9 mouse cellular contexts compared by ENCODE assay signal in the genomic region with DNA sequence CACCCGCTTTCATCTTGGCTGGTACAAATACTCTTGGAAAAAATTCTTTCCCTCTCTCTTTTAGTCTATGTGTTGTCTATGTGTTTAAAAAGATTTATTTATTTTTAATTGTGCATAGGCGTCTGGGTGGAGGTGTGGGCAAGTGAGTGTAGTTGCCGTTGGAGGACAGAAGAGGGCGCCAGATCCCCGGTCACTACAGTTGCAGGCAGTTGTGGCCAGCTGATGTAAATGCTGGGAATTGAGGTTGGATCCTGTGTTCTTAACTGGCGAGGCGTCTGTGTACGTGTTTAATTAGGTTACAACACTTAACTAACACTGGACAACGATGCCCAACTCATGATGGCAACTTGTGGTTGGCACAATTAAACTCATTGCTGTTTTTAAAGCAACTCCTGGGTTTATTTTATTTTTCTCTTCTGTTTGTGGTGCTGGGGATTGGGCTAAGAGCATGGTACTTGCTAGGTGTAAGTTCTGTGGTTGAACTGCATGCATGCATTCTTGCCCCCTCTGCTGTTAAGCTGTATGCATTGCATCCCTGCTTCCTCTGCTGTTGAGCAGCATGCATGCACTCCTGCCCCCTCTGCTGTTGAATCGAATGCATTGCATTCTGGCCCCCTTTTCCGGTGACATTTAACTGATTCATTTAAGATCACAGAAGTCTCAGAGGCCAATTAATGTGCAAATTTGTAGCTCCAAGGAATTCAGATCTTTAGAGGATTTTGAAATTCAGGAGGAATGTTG. TPM values are rescaled to one million over a fixed set of nuclear protein-coding genes. Genes with fewer than 3 reads are reported as not detected.
DNase-seq lines count a peak whose midpoint lies in the region; ATAC-seq and TF ChIP-seq lines count a peak whose summit lies in the region.
"Had no signal": no experiment of that assay in that cellular context is flagged by ENCODE, and none has a peak within 500 bp of the region (broad histone marks: within the 10 kb centered on the region; RNA-seq: fewer than 3 reads in every experiment).

No protein-coding gene starts in this region.

- TF ChIP-seq POLR2A in heart, adult 2 months (IDR thresholded peaks at IDR 0.05; ENCODE audit: insufficient read depth, low read depth, low read length) = 0 out of 2 replicates have a peak, but pooled peaks have one; percentile 35

- no peak overlapping the region for H3K27ac ChIP-seq in heart, adult 2 months
- no peak overlapping the region for H3K27ac ChIP-seq in liver, postnatal 0 days (ENCODE audit: low read depth)

- ATAC-seq in liver, postnatal 0 days = peak; percentile 73
- ATAC-seq in neutrophil, adult 5-6 weeks (ENCODE audit: extremely low read depth, insufficient number of reproducible peaks, low FRiP score, poor library complexity, severe bottlenecking) = peak; percentile 97

- no peaks in the 10 kb centered on the region for H3K79me2 ChIP-seq in heart, adult 2 months (replicated peaks; ENCODE audit: control insufficient read depth, insufficient read depth, low read length)

- peak; percentile 95 for DNase-seq in CD4-positive, CD25-positive, alpha-beta regulatory T cell, adult 2 months (ENCODE audit: low read depth, low spot score)
- peak; percentile 87 for DNase-seq in adrenal gland, postnatal 10 days
- DNase-seq in embryo, embryonic 11.5 days (ENCODE audit: low read depth, low spot score) = peak; percentile 77
- peak; percentile 73 to 83 for DNase-seq in heart, adult 2 months
- DNase-seq in kidney, postnatal 4 days = peak; percentile 90 to 93
- peak; percentile 85 for DNase-seq in liver, postnatal 0 days
- peak; percentile 79 for DNase-seq in testis, postnatal 10 days (ENCODE audit: low spot score)

- H3K4me1 ChIP-seq in heart, adult 2 months (ENCODE audit: control insufficient read depth, insufficient read depth, low read length) = peaks cover 4% of the 10 kb centered on the region
- H3K4me1 ChIP-seq in liver, postnatal 0 days (ENCODE audit: insufficient read depth) = peaks cover 14% of the 10 kb centered on the region

- H3K27me3 ChIP-seq in heart, adult 2 months (ENCODE audit: control insufficient read depth, insufficient read depth, low read length) = no peaks in the 10 kb centered on the region
- H3K27me3 ChIP-seq in liver, postnatal 0 days (ENCODE audit: insufficient read depth, low read length) = no peaks in the 10 kb centered on the region

- 74% methylated on average over 11 of the region's 11 CpGs for WGBS in heart, adult 2 months
- 71% methylated on average over 11 of the region's 11 CpGs for WGBS in liver, postnatal 0 days (ENCODE audit: insufficient replicate concordance)

- no peak overlapping the region for H3K4me3 ChIP-seq in heart, adult 2 months
- H3K4me3 ChIP-seq in liver, postnatal 0 days (ENCODE audit: low read depth, low read length) = no peak overlapping the region

- no peaks in the 10 kb centered on the region for H3K9me3 ChIP-seq in liver, postnatal 0 days (ENCODE audit: low read length)

- TF ChIP-seq CTCF in heart, adult 2 months (IDR thresholded peaks at IDR 0.05) = peak; percentile 89
- TF ChIP-seq CTCF in liver, postnatal 0 days (IDR thresholded peaks at IDR 0.05; ENCODE audit: low read depth) = peak; percentile 100

- H3K4me2 ChIP-seq in liver, postnatal 0 days (ENCODE audit: low read depth, low read length) = no peak overlapping the region

- peak; percentile 98 for TF ChIP-seq EP300 in heart, adult 2 months (IDR thresholded peaks at IDR 0.05; ENCODE audit: insufficient read depth, low read depth, low read length)
- 0 out of 2 replicates have a peak, but pooled peaks have one; percentile 26 for TF ChIP-seq EP300 in liver, postnatal 0 days (IDR thresholded peaks at IDR 0.05; ENCODE audit: low read depth)

- no peak overlapping the region for H3K9ac ChIP-seq in heart, adult 2 months (ENCODE audit: low read depth, low read length)
- no peak overlapping the region for H3K9ac ChIP-seq in liver, postnatal 0 days (replicated peaks)

- intact Hi-C loops in heart, adult 2 months (cut with DNase I) = loop anchor here (1.0 to 10.0 kb wide), 3 partner anchors 17 to 1203 kb away; partner anchors contain the start of gene Tut7

- no peaks in the 10 kb centered on the region for H3K36me3 ChIP-seq in heart, adult 2 months (ENCODE audit: control insufficient read depth, insufficient read depth, low read length)
- H3K36me3 ChIP-seq in liver, postnatal 0 days (replicated peaks; ENCODE audit: insufficient read depth, low read length) = no peaks in the 10 kb centered on the region

RNA-seq across cellular contexts. Expression of gene Tut7, which starts 17.7 kb away (rescaled TPM):
- 10 to 100 TPM; 66.8 to 71.2 TPM for total RNA-seq in adrenal gland, postnatal 10 days (2021)
- total RNA-seq in heart, adult 2 months (2021) = 10 to 100 TPM; 41.6 to 45.1 TPM
- polyA plus RNA-seq in heart, adult 2 months (2012; rRNA removed) = 10.3 and 16.3 TPM in 2 replicates
- polyA plus RNA-seq in liver, postnatal 0 days (2015; fragmentation: Nextera tagmentation; extraction: Ambion mirVana) = 33.8 and 37.6 TPM in 2 replicates
- total RNA-seq in neutrophil, adult 5-6 weeks (2017) = 389 and 433 TPM in 2 replicates

RNA-seq across cellular contexts. Expression of gene Gm49354, which starts 58.6 kb away (rescaled TPM):
- total RNA-seq in adrenal gland, postnatal 10 days (2021) = not detected
- not detected for total RNA-seq in heart, adult 2 months (2021)
- not detected in 2 replicates for polyA plus RNA-seq in heart, adult 2 months (2012; rRNA removed)
- polyA plus RNA-seq in liver, postnatal 0 days (2015; fragmentation: Nextera tagmentation; extraction: Ambion mirVana) = not detected in 2 replicates
- 71.6 and 96.7 TPM in 2 replicates for total RNA-seq in neutrophil, adult 5-6 weeks (2017)
- polyA plus RNA-seq: heart, embryonic 14.5 days had no signal

Comparison
In these comparisons a context has a peak if more than half of its experiments do, and no peak if none do; other contexts are left out.
1. RNA of gene Gm49354, which starts 58.6 kb away (total RNA-seq): 71.6 to 96.7 TPM in neutrophil, adult 5-6 weeks; not detected in adrenal gland, postnatal 10 days and not detected in heart, adult 2 months; every median in the first group is over 10 times any median in the second.
2. Peak in every context shown above with its lines, with median percentiles within 50 percentile points of each other: DNase-seq.